Mouse (Mus musculus) forebrain, embryonic 16.5 days (tissue): ENCODE measurements around the gene Smad3. TPM values are rescaled to one million over a fixed set of nuclear protein-coding genes. Genes with fewer than 3 reads are reported as not detected.

ENCODE experiments used
- ATAC-seq: fragments of 200-750 bp; cut with Nextera tagmentation; 2 replicates; pipeline ENCODE4 v1.8.0; 2017; ENCODE audit warnings: mild to moderate bottlenecking, moderate library complexity
- H3K27ac ChIP-seq: fragments of 300-500 bp; sonication (generic); 2 replicates; pipeline ENCODE4 v1.5.1; 2014; ENCODE audit warnings: low read length, control low read depth
- H3K27me3 ChIP-seq: fragments of 300-500 bp; sonication (generic); replicated peaks from 2 replicates; pipeline ENCODE4 v1.6.1; 2014; ENCODE audit warnings: low read length; ENCODE audit not compliant: control insufficient read depth, insufficient read depth
- H3K36me3 ChIP-seq: fragments of 300-500 bp; sonication (generic); 2 replicates; pipeline ENCODE4 v1.6.1; 2014; ENCODE audit not compliant: control insufficient read depth, insufficient read depth
- H3K4me1 ChIP-seq: fragments of 300-500 bp; sonication (generic); replicated peaks from 2 replicates; pipeline ENCODE4 v1.6.1; 2014; ENCODE audit warnings: low read length; ENCODE audit not compliant: control insufficient read depth, insufficient read depth
- H3K4me2 ChIP-seq: fragments of 300-500 bp; sonication (generic); 2 replicates; pipeline ENCODE4 v1.6.1; 2014; ENCODE audit warnings: mild to moderate bottlenecking, low read length, control low read depth
- H3K4me3 ChIP-seq: fragments of 300-500 bp; sonication (generic); replicated peaks from 2 replicates; pipeline ENCODE4 v1.5.1; 2014; ENCODE audit warnings: mild to moderate bottlenecking, low read length, control low read depth
- H3K9ac ChIP-seq: fragments of 300-500 bp; sonication (generic); replicated peaks from 2 replicates; pipeline ENCODE4 v1.6.1; 2014; ENCODE audit warnings: low read depth, low read length, control low read depth
- H3K9me3 ChIP-seq: fragments of 300-500 bp; sonication (generic); 2 replicates; pipeline ENCODE4 v1.6.1; 2016; ENCODE audit warnings: low read length; ENCODE audit not compliant: control insufficient read depth
- WGBS: fragments of 180-500 bp; shearing (Covaris S2); extraction: QIAGEN DNeasy Blood & Tissue Kit; methylation state at CpG from one replicate; pipeline ENCODE4 v1.1.7; 2014; 5-methylcytosine and 5-hydroxymethylcytosine counted together
- polyA plus RNA-seq: library from polyadenylated mRNA; unstranded; fragments of >200 nt; fragmentation: Nextera tagmentation; extraction: Ambion mirVana; gene quantifications from 2 replicates; pipeline ENCODE4 v1.2.1, GENCODE M21; 2015

Smad3 gene
- polyA plus RNA-seq, 1 experiment from 2014 or later: 7.4 TPM

- H3K36me3 ChIP-seq: peaks cover 2% of the 10 kb centered on the region; the same call in 1 of the 2 replicates
- no peaks in the 10 kb centered on the region for H3K9me3 ChIP-seq
- H3K27ac ChIP-seq: no peak overlapping the region
- 0 out of 2 replicates have a peak, but pooled peaks cover 2% of the 10 kb centered on the region for H3K4me1 ChIP-seq
- ATAC-seq: no peak
- no peak overlapping the region for H3K4me3 ChIP-seq
- no peak overlapping the region for H3K9ac ChIP-seq
- H3K4me2 ChIP-seq: no peak overlapping the region
- H3K27me3 ChIP-seq: no peaks in the 10 kb centered on the region
- WGBS: 84% methylated on average over 8 of the region's 8 CpGs
Observed at GRCm38 (mm10) chr9:63645084-63645483, 112.7 kb downstream of the Smad3 start.

GRCm38 (mm10) chr9:63644011-63644410, 113.8 kb downstream of the Smad3 start:
- no peak overlapping the region for H3K4me2 ChIP-seq
- 0 out of 2 replicates have a peak, but pooled peaks cover 2% of the 10 kb centered on the region for H3K4me1 ChIP-seq
- H3K27me3 ChIP-seq: no peaks in the 10 kb centered on the region
- no peak for ATAC-seq
- H3K9me3 ChIP-seq: no peaks in the 10 kb centered on the region
- WGBS: 93% methylated on average over 6 of the region's 6 CpGs
- H3K36me3 ChIP-seq: peaks cover 2% of the 10 kb centered on the region; the same call in 1 of the 2 replicates
- H3K9ac ChIP-seq: no peak overlapping the region
- no peak overlapping the region for H3K4me3 ChIP-seq
- H3K27ac ChIP-seq: no peak overlapping the region

- no peaks in the 10 kb centered on the region for H3K4me1 ChIP-seq
- H3K9ac ChIP-seq: no peak overlapping the region
- H3K4me3 ChIP-seq: no peak overlapping the region
- peaks cover 5% of the 10 kb centered on the region; the same call in 1 of the 2 replicates for H3K36me3 ChIP-seq
- H3K27me3 ChIP-seq: no peaks in the 10 kb centered on the region
- ATAC-seq: no peak
- 93% methylated on average over 4 of the region's 4 CpGs for WGBS
- no peak overlapping the region for H3K27ac ChIP-seq
- H3K9me3 ChIP-seq: no peaks in the 10 kb centered on the region
- H3K4me2 ChIP-seq: no peak overlapping the region
Observed at GRCm38 (mm10) chr9:63641983-63642646, 115.7 kb downstream of the Smad3 start.

GRCm38 (mm10) chr9:63636113-63636512, 121.7 kb downstream of the Smad3 start:
- ATAC-seq: no peak
- Histone ChIP-seq H3K36me3 (peaks cover 3% of the 10 kb centered on the region; the same call in 1 of the 2 replicates), H3K27ac (no peak overlapping the region), H3K4me1 (peaks cover 9% of the 10 kb centered on the region), H3K4me3 (no peak overlapping the region), H3K27me3 (no peaks in the 10 kb centered on the region), H3K4me2 (no peak overlapping the region), H3K9ac (no peak overlapping the region), H3K9me3 (no peaks in the 10 kb centered on the region)
- 62% methylated on average over 7 of the region's 7 CpGs for WGBS

- Histone ChIP-seq H3K4me3 (no peak overlapping the region), H3K4me1 (peaks cover 9% of the 10 kb centered on the region), H3K36me3 (0 out of 2 replicates have a peak, but pooled peaks cover 3% of the 10 kb centered on the region), H3K9me3 (no peaks in the 10 kb centered on the region), H3K4me2 (no peak overlapping the region), H3K27me3 (no peaks in the 10 kb centered on the region), H3K9ac (no peak overlapping the region), H3K27ac (no peak overlapping the region)
- WGBS: 45% methylated on average over 7 of the region's 7 CpGs
- ATAC-seq: no peak
Observed at GRCm38 (mm10) chr9:63633334-63633733, 124.5 kb downstream of the Smad3 start.

- Histone ChIP-seq H3K27ac (no peak overlapping the region), H3K9ac (no peak overlapping the region), H3K4me2 (peak overlapping the region; percentile 15; the same call in 1 of the 2 replicates), H3K4me3 (no peak overlapping the region), H3K36me3 (0 out of 2 replicates have a peak, but pooled peaks cover 3% of the 10 kb centered on the region), H3K27me3 (no peaks in the 10 kb centered on the region), H3K4me1 (peaks cover 9% of the 10 kb centered on the region), H3K9me3 (no peaks in the 10 kb centered on the region)
- ATAC-seq: peak; percentile 43; the same call in 1 of the 2 replicates
- 13% methylated on average over 11 of the region's 11 CpGs for WGBS
Observed at GRCm38 (mm10) chr9:63632924-63633323, 124.9 kb downstream of the Smad3 start.

- Histone ChIP-seq H3K36me3 (no peaks in the 10 kb centered on the region), H3K4me2 (no peak overlapping the region), H3K9ac (no peak overlapping the region), H3K4me3 (no peak overlapping the region), H3K4me1 (peaks cover 9% of the 10 kb centered on the region), H3K27ac (no peak overlapping the region), H3K27me3 (no peaks in the 10 kb centered on the region), H3K9me3 (no peaks in the 10 kb centered on the region)
- WGBS: 70% methylated on average over 4 of the region's 4 CpGs
- ATAC-seq: no peak
Observed at GRCm38 (mm10) chr9:63632045-63632444, 125.7 kb downstream of the Smad3 start.

- no peak for ATAC-seq
- Histone ChIP-seq H3K9ac (no peak overlapping the region), H3K9me3 (no peaks in the 10 kb centered on the region), H3K27ac (no peak overlapping the region), H3K4me3 (no peak overlapping the region), H3K27me3 (no peaks in the 10 kb centered on the region), H3K4me1 (no peaks in the 10 kb centered on the region), H3K36me3 (no peaks in the 10 kb centered on the region), H3K4me2 (no peak overlapping the region)
- 79% methylated on average over 9 of the region's 9 CpGs for WGBS
Observed at GRCm38 (mm10) chr9:63625090-63625756, 132.6 kb downstream of the Smad3 start.

- no peaks in the 10 kb centered on the region for H3K27me3 ChIP-seq
- no peak overlapping the region for H3K4me3 ChIP-seq
- no peaks in the 10 kb centered on the region for H3K36me3 ChIP-seq
- no peak overlapping the region for H3K4me2 ChIP-seq
- no peaks in the 10 kb centered on the region for H3K9me3 ChIP-seq
- no peak for ATAC-seq
- H3K27ac ChIP-seq: no peak overlapping the region
- WGBS: 69% methylated on average over 15 of the region's 15 CpGs
- no peaks in the 10 kb centered on the region for H3K4me1 ChIP-seq
- no peak overlapping the region for H3K9ac ChIP-seq
Observed at GRCm38 (mm10) chr9:63623895-63624569, 133.8 kb downstream of the Smad3 start.
